Mouse (Mus musculus): ENCODE measurements around the gene Fignl2. TPM values are rescaled to one million over a fixed set of nuclear protein-coding genes. Genes with fewer than 3 reads are reported as not detected.
A peak's percentile ranks its signal among the peaks of the same experiment; 100 is the strongest.

The Fignl2 gene
- polyA plus RNA-seq, 1 experiment from 2014 or later = 1.4 TPM

GRCm38 (mm10) chr15:101086956-101087355 is 8.6 kb upstream of the Fignl2 start:
- Histone ChIP-seq H3K27ac (no peak overlapping the region), H3K27me3 (ENCODE audit: insufficient read depth, poor library complexity, severe bottlenecking) (peaks cover 8% of the 10 kb centered on the region), H3K4me3 (no peak overlapping the region), H3K36me3 (no peaks in the 10 kb centered on the region), H3K9me3 (no peaks in the 10 kb centered on the region), H3K4me1 (replicated peaks) (peaks cover 41% of the 10 kb centered on the region)
- no peak for DNase-seq (ENCODE audit: low spot score)
- 82% methylated on average over 3 of the region's 3 CpGs for WGBS

GRCm38 (mm10) chr15:101086451-101086850 is 8.1 kb upstream of the Fignl2 start:
- no peak for DNase-seq (ENCODE audit: low spot score)
- Histone ChIP-seq H3K4me3 (no peak overlapping the region), H3K36me3 (no peaks in the 10 kb centered on the region), H3K4me1 (replicated peaks) (peaks cover 41% of the 10 kb centered on the region), H3K27me3 (ENCODE audit: insufficient read depth, poor library complexity, severe bottlenecking) (peaks cover 3% of the 10 kb centered on the region; the same call in 1 of the 2 replicates), H3K27ac (no peak overlapping the region), H3K9me3 (no peaks in the 10 kb centered on the region)
- 71% methylated on average over 9 of the region's 9 CpGs for WGBS

- 68% methylated on average over 10 of the region's 10 CpGs for WGBS
- Histone ChIP-seq H3K9me3 (no peaks in the 10 kb centered on the region), H3K4me3 (no peak overlapping the region), H3K27me3 (ENCODE audit: insufficient read depth, poor library complexity, severe bottlenecking) (no peaks in the 10 kb centered on the region; the same call in 1 of the 2 replicates), H3K4me1 (replicated peaks) (peaks cover 56% of the 10 kb centered on the region), H3K36me3 (no peaks in the 10 kb centered on the region), H3K27ac (peak overlapping the region; percentile 23; the same call in 1 of the 2 replicates)
- DNase-seq (ENCODE audit: low spot score) = no peak
These were observed 6.1 kb upstream of the Fignl2 start for GRCm38 (mm10) chr15:101084499-101084898.

GRCm38 (mm10) chr15:101082236-101082635 is 3.9 kb upstream of the Fignl2 start:
- Histone ChIP-seq H3K27ac (peak overlapping the region; percentile 69), H3K27me3 (ENCODE audit: insufficient read depth, poor library complexity, severe bottlenecking) (no peaks in the 10 kb centered on the region; the same call in 1 of the 2 replicates), H3K9me3 (no peaks in the 10 kb centered on the region), H3K36me3 (no peaks in the 10 kb centered on the region), H3K4me3 (no peak overlapping the region), H3K4me1 (replicated peaks) (peaks cover 58% of the 10 kb centered on the region)
- WGBS = 51% methylated on average over 4 of the region's 4 CpGs
- no peak for DNase-seq (ENCODE audit: low spot score)

GRCm38 (mm10) chr15:101081035-101081548 is 2.7 kb upstream of the Fignl2 start:
- H3K27ac ChIP-seq = peak overlapping the region; percentile 69
- WGBS = 74% methylated on average over 7 of the region's 7 CpGs
- peaks cover 65% of the 10 kb centered on the region for H3K4me1 ChIP-seq (replicated peaks)

GRCm38 (mm10) chr15:101080031-101080520 is 1.7 kb upstream of the Fignl2 start:
- no peaks in the 10 kb centered on the region for H3K36me3 ChIP-seq
- 79% methylated on average over 9 of the region's 9 CpGs for WGBS
- no peak for DNase-seq (ENCODE audit: low spot score)
- H3K4me1 ChIP-seq (replicated peaks) = peaks cover 75% of the 10 kb centered on the region
- H3K27me3 ChIP-seq (ENCODE audit: insufficient read depth, poor library complexity, severe bottlenecking) = no peaks in the 10 kb centered on the region; the same call in 1 of the 2 replicates
- no peaks in the 10 kb centered on the region for H3K9me3 ChIP-seq
- no peak overlapping the region for H3K4me3 ChIP-seq
- H3K27ac ChIP-seq = peak overlapping the region; percentile 69

More at GRCm38 (mm10) chr15:101081035-101081548, 2.7 kb upstream of the Fignl2 start:
- Histone ChIP-seq H3K4me3 (no peak overlapping the region), H3K36me3 (no peaks in the 10 kb centered on the region), H3K9me3 (no peaks in the 10 kb centered on the region), H3K27me3 (ENCODE audit: insufficient read depth, poor library complexity, severe bottlenecking) (no peaks in the 10 kb centered on the region; the same call in 1 of the 2 replicates)
- no peak for DNase-seq (ENCODE audit: low spot score)

- Histone ChIP-seq H3K36me3 (peaks cover 10% of the 10 kb centered on the region), H3K9me3 (no peaks in the 10 kb centered on the region), H3K4me1 (replicated peaks) (peaks cover 80% of the 10 kb centered on the region), H3K4me3 (peak overlapping the region; percentile 95), H3K27ac (peak overlapping the region; percentile 97), H3K27me3 (ENCODE audit: insufficient read depth, poor library complexity, severe bottlenecking) (no peaks in the 10 kb centered on the region; the same call in 1 of the 2 replicates)
- WGBS = under 1% methylated on average over 30 of the region's 30 CpGs
- DNase-seq (ENCODE audit: low spot score) = peak; percentile 89
These were observed 377 bp upstream of the Fignl2 start for GRCm38 (mm10) chr15:101078731-101079156.

GRCm38 (mm10) chr15:101077001-101077812 is 1.2 kb downstream of the Fignl2 start:
- peak; percentile 74 for DNase-seq (ENCODE audit: low spot score)
- Histone ChIP-seq H3K27ac (peak overlapping the region; percentile 97), H3K4me1 (replicated peaks) (peaks cover 90% of the 10 kb centered on the region), H3K4me3 (peak overlapping the region; percentile 95), H3K9me3 (no peaks in the 10 kb centered on the region), H3K36me3 (peaks cover 23% of the 10 kb centered on the region), H3K27me3 (ENCODE audit: insufficient read depth, poor library complexity, severe bottlenecking) (no peaks in the 10 kb centered on the region)
- WGBS = under 1% methylated on average over 34 of the region's 34 CpGs

GRCm38 (mm10) chr15:101076071-101077000 is 2.0 kb downstream of the Fignl2 start:
- Histone ChIP-seq H3K27me3 (ENCODE audit: insufficient read depth, poor library complexity, severe bottlenecking) (no peaks in the 10 kb centered on the region), H3K9me3 (no peaks in the 10 kb centered on the region), H3K4me3 (peak overlapping the region; percentile 95), H3K27ac (peak overlapping the region; percentile 97), H3K4me1 (replicated peaks) (peaks cover 90% of the 10 kb centered on the region), H3K36me3 (peaks cover 23% of the 10 kb centered on the region)
- DNase-seq (ENCODE audit: low spot score) = peak; percentile 77
- 2% methylated on average over 26 of the region's 26 CpGs for WGBS

- peak overlapping the region; percentile 97 for H3K27ac ChIP-seq
These were observed 2.7 kb downstream of the Fignl2 start for GRCm38 (mm10) chr15:101075656-101076055.

GRCm38 (mm10) chr15:101075150-101075549 is 3.2 kb downstream of the Fignl2 start:
- Histone ChIP-seq H3K27ac (peak overlapping the region; percentile 97), H3K9me3 (no peaks in the 10 kb centered on the region), H3K27me3 (ENCODE audit: insufficient read depth, poor library complexity, severe bottlenecking) (no peaks in the 10 kb centered on the region)

More at GRCm38 (mm10) chr15:101075656-101076055, 2.7 kb downstream of the Fignl2 start:
- Histone ChIP-seq H3K4me1 (replicated peaks) (peaks cover 90% of the 10 kb centered on the region), H3K36me3 (peaks cover 23% of the 10 kb centered on the region), H3K9me3 (no peaks in the 10 kb centered on the region), H3K4me3 (peak overlapping the region; percentile 95), H3K27me3 (ENCODE audit: insufficient read depth, poor library complexity, severe bottlenecking) (no peaks in the 10 kb centered on the region)
- DNase-seq (ENCODE audit: low spot score) = no peak
- 14% methylated on average over 5 of the region's 5 CpGs for WGBS

GRCm38 (mm10) chr15:101074067-101074466 is 4.3 kb downstream of the Fignl2 start:
- Histone ChIP-seq H3K4me1 (replicated peaks) (peaks cover 90% of the 10 kb centered on the region), H3K27ac (peak overlapping the region; percentile 54; the same call in 1 of the 2 replicates), H3K9me3 (no peaks in the 10 kb centered on the region), H3K27me3 (ENCODE audit: insufficient read depth, poor library complexity, severe bottlenecking) (no peaks in the 10 kb centered on the region), H3K4me3 (peak overlapping the region; percentile 5; the same call in 1 of the 2 replicates), H3K36me3 (peaks cover 23% of the 10 kb centered on the region)
- 83% methylated on average over 5 of the region's 5 CpGs for WGBS
- no peak for DNase-seq (ENCODE audit: low spot score)

More at GRCm38 (mm10) chr15:101075150-101075549, 3.2 kb downstream of the Fignl2 start:
- H3K4me1 ChIP-seq (replicated peaks) = peaks cover 90% of the 10 kb centered on the region
- no peak for DNase-seq (ENCODE audit: low spot score)
- WGBS = 61% methylated on average over 4 of the region's 4 CpGs
- peaks cover 23% of the 10 kb centered on the region for H3K36me3 ChIP-seq
- H3K4me3 ChIP-seq = peak overlapping the region; percentile 95
